21 mouse cellular contexts compared by ENCODE assay signal in genomic region chr1:192947170-192947838, GRCm38 (mm10).
A peak's percentile ranks its signal among the peaks of the same experiment; 100 is the strongest.
DNase-seq lines count a peak whose midpoint lies in the region; ATAC-seq and TF ChIP-seq lines count a peak whose summit lies in the region.
"Had no signal": no experiment of that assay in that cellular context is flagged by ENCODE, and none has a peak within 500 bp of the region (broad histone marks: within the 10 kb centered on the region; RNA-seq: fewer than 3 reads in every experiment).

No protein-coding gene starts in this region.

- peak overlapping the region; percentile 90 for H3K27ac ChIP-seq in layer of hippocampus, adult 2 months
- H3K27ac ChIP-seq in forebrain, postnatal 0 days (ENCODE audit: low read depth, low read length): peak overlapping the region; percentile 85
- peak overlapping the region; percentile 70 for H3K27ac ChIP-seq in midbrain, embryonic 14.5 days (replicated peaks; ENCODE audit: low read depth, low read length)
- H3K27ac ChIP-seq in heart, adult 2 months: no peak overlapping the region
- H3K27ac ChIP-seq: embryonic facial prominence, embryonic 10.5 days; heart, embryonic 13.5 days; kidney, postnatal 0 days; left cerebral cortex, adult 2 months; limb, embryonic 10.5 days; liver, embryonic 12.5 days; lung, embryonic 15.5 days had no signal

- peak; percentile 72; the same call in 1 of the 2 replicates for ATAC-seq in forebrain, postnatal 0 days
- no peak for ATAC-seq in midbrain, embryonic 14.5 days (ENCODE audit: low FRiP score, low TSS enrichment)
- ATAC-seq in erythroid progenitor cell, adult 5-6 weeks (replicated peaks; ENCODE audit: low FRiP score, poor library complexity, severe bottlenecking): no peak
- ATAC-seq: intestine, postnatal 0 days; liver, embryonic 12.5 days had no signal

- H3K4me1 ChIP-seq in forebrain, postnatal 0 days (ENCODE audit: insufficient read depth): peaks cover 6% of the 10 kb centered on the region; the same call in 1 of the 2 replicates
- peaks cover 6% of the 10 kb centered on the region for H3K4me1 ChIP-seq in midbrain, embryonic 14.5 days (ENCODE audit: control insufficient read depth, insufficient read depth, low read length)
- H3K4me1 ChIP-seq in heart, adult 2 months (ENCODE audit: control insufficient read depth, insufficient read depth, low read length): no peaks in the 10 kb centered on the region
- H3K4me1 ChIP-seq: heart, embryonic 13.5 days; liver, embryonic 12.5 days; lung, embryonic 15.5 days; megakaryocyte, embryonic 14.5 days had no signal

- intact Hi-C loops in heart, adult 2 months (cut with DNase I): no loop called here

- DNase-seq in layer of hippocampus, adult 2 months (ENCODE audit: low spot score in 2 of 2): no peak
- DNase-seq in layer of hippocampus, postnatal 36 days: no peak
- DNase-seq in forebrain, postnatal 0 days: peak; percentile 16
- DNase-seq in midbrain, embryonic 14.5 days: peak; percentile 27
- DNase-seq in lung, postnatal 4 days: no peak
- no peak for DNase-seq in heart, adult 2 months
- DNase-seq: adrenal gland, postnatal 10 days; cerebellum, adult 2 months; heart, postnatal 36 days; thymus, postnatal 25 days had no signal

- no peak for TF ChIP-seq POLR2A in heart, adult 2 months (IDR thresholded peaks at IDR 0.05; ENCODE audit: insufficient read depth, low read depth, low read length)

- H3K79me2 ChIP-seq in heart, adult 2 months (replicated peaks; ENCODE audit: control insufficient read depth, insufficient read depth, low read length): no peaks in the 10 kb centered on the region

- TF ChIP-seq CTCF in layer of hippocampus, adult 2 months (conservative IDR thresholded peaks at IDR 0.05): no peak
- TF ChIP-seq CTCF in forebrain, postnatal 0 days (IDR thresholded peaks at IDR 0.05; ENCODE audit: low read depth): no peak
- TF ChIP-seq CTCF in heart, adult 2 months (IDR thresholded peaks at IDR 0.05): no peak

- no peaks in the 10 kb centered on the region for H3K27me3 ChIP-seq in forebrain, postnatal 0 days (ENCODE audit: insufficient read depth, low read length)
- H3K27me3 ChIP-seq in midbrain, embryonic 14.5 days (ENCODE audit: control insufficient read depth, insufficient read depth, low read length): no peaks in the 10 kb centered on the region
- no peaks in the 10 kb centered on the region for H3K27me3 ChIP-seq in heart, adult 2 months (ENCODE audit: control insufficient read depth, insufficient read depth, low read length)
- H3K27me3 ChIP-seq: heart, embryonic 13.5 days; liver, embryonic 12.5 days; lung, embryonic 15.5 days; megakaryocyte, embryonic 14.5 days had no signal

- no peaks in the 10 kb centered on the region; the same call in 1 of the 2 replicates for H3K36me3 ChIP-seq in forebrain, postnatal 0 days (ENCODE audit: insufficient read depth)
- no peaks in the 10 kb centered on the region for H3K36me3 ChIP-seq in midbrain, embryonic 14.5 days (ENCODE audit: control insufficient read depth, insufficient read depth, low read length)
- H3K36me3 ChIP-seq in heart, adult 2 months (ENCODE audit: control insufficient read depth, insufficient read depth, low read length): no peaks in the 10 kb centered on the region
- H3K36me3 ChIP-seq: embryonic facial prominence, embryonic 10.5 days; heart, embryonic 13.5 days; limb, embryonic 10.5 days; liver, embryonic 12.5 days; lung, embryonic 15.5 days had no signal

- no peak for TF ChIP-seq EP300 in heart, adult 2 months (IDR thresholded peaks at IDR 0.05; ENCODE audit: insufficient read depth, low read depth, low read length)

- H3K4me3 ChIP-seq in layer of hippocampus, adult 2 months: no peak overlapping the region
- no peak overlapping the region for H3K4me3 ChIP-seq in forebrain, postnatal 0 days (ENCODE audit: low read depth, low read length)
- H3K4me3 ChIP-seq in midbrain, embryonic 14.5 days (replicated peaks; ENCODE audit: low read depth, low read length): no peak overlapping the region
- no peak overlapping the region for H3K4me3 ChIP-seq in heart, adult 2 months
- H3K4me3 ChIP-seq: embryonic facial prominence, embryonic 10.5 days; erythroblast, embryonic 14.5 days; heart, embryonic 13.5 days; left cerebral cortex, adult 2 months; limb, embryonic 10.5 days; liver, embryonic 12.5 days; lung, embryonic 15.5 days; megakaryocyte, embryonic 14.5 days had no signal

- H3K4me2 ChIP-seq in forebrain, postnatal 0 days (ENCODE audit: low read depth): peak overlapping the region; percentile 23; the same call in 1 of the 2 replicates
- H3K4me2 ChIP-seq in midbrain, embryonic 14.5 days (ENCODE audit: low read length): no peak overlapping the region
- H3K4me2 ChIP-seq: heart, embryonic 13.5 days; liver, embryonic 12.5 days; lung, embryonic 15.5 days had no signal

- H3K9me3 ChIP-seq in forebrain, postnatal 0 days (ENCODE audit: low read length): no peaks in the 10 kb centered on the region
- no peaks in the 10 kb centered on the region for H3K9me3 ChIP-seq in midbrain, embryonic 14.5 days (ENCODE audit: control insufficient read depth, low read length)
- H3K9me3 ChIP-seq: embryonic facial prominence, embryonic 10.5 days; heart, embryonic 13.5 days; limb, embryonic 10.5 days; liver, embryonic 12.5 days; lung, embryonic 15.5 days; megakaryocyte, embryonic 14.5 days had no signal

- 13% methylated on average over 1 of the region's 1 CpGs for WGBS in forebrain, postnatal 0 days
- 11% methylated on average over 1 of the region's 1 CpGs for WGBS in midbrain, embryonic 14.5 days
- 98% methylated on average over 1 of the region's 1 CpGs for WGBS in heart, adult 2 months

- H3K9ac ChIP-seq in forebrain, postnatal 0 days: no peak overlapping the region
- H3K9ac ChIP-seq in midbrain, embryonic 14.5 days (replicated peaks; ENCODE audit: low read length): no peak overlapping the region
- H3K9ac ChIP-seq in heart, adult 2 months (ENCODE audit: low read depth, low read length): no peak overlapping the region
- H3K9ac ChIP-seq: heart, embryonic 13.5 days; liver, embryonic 12.5 days; lung, embryonic 15.5 days had no signal

Comparison
In these comparisons a context has a peak if more than half of its experiments do, and no peak if none do; other contexts are left out.
1. DNase-seq: peak in forebrain, postnatal 0 days (single experiment) and midbrain, embryonic 14.5 days (single experiment); none in layer of hippocampus, adult 2 months (0 of 2), layer of hippocampus, postnatal 36 days (0 of 2), lung, postnatal 4 days (0 of 2) and heart, adult 2 months (0 of 2).